Mouse (Mus musculus): ENCODE measurements around the gene Pla2g2d.

DNA sequence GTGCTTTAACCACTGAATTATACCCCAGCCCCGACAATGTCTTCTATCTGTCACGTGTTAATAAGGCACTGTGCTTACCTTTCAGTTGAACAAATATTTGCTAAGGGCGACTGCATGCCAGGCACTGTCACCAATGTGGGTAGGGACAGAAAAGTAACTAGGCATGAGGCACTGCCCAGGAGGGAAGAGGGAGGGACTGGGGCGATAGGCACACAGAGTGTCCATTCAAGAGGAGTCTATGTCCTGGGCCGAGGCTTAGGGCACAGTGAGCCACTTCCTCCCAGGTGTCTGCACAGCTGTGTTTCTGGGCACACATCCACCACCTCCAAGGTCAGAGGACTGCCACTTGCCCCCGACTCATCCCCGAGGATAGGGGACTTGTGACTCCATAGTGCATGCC is 38.5 kb upstream of the Pla2g2d start, which contains the start of gene Ubxn10:
- TF ChIP-seq CTCF (IDR thresholded peaks at IDR 0.05; ENCODE audit: low read depth): no peak
- no peak for TF ChIP-seq EP300 (optimal IDR thresholded peaks at IDR 0.05)
